Mouse (Mus musculus) heart, adult 18-20 months (tissue): Measurements from ENCODE around the gene Gimap5. TPM values are rescaled to one million over a fixed set of nuclear protein-coding genes. Genes with fewer than 3 reads are reported as not detected.

Source experiments
- DNase-seq, 2 experiments: peaks; one replicate each; pipeline ENCODE4 v3.0.0; 2021 to 2022; ENCODE audit warnings: mixed read lengths in 1 of 2
- long read RNA-seq, 2 experiments: library from polyadenylated mRNA; stranded (forward); transcript quantifications; one replicate each; pipeline ENCODE4 v2.0.0; 2021
- total RNA-seq, 2 experiments: library from RNA; stranded (reverse); gene quantifications; 2 replicates each; pipeline ENCODE4 v1.2.3; 2021

Gene Gimap5
- total RNA-seq, result 1 to 10 TPM; 4.9 to 5.0 TPM
- long read RNA-seq, experiment 1, partial matches to known transcripts, result 0 of 5 reads
- long read RNA-seq, experiment 1, other reads (novel, unspliced or antisense), result 2 of 5 reads
- long read RNA-seq, experiment 2, partial matches to known transcripts, result 0 of 3 reads
- long read RNA-seq, experiment 2, other reads (novel, unspliced or antisense), result 3 of 3 reads

DNA sequence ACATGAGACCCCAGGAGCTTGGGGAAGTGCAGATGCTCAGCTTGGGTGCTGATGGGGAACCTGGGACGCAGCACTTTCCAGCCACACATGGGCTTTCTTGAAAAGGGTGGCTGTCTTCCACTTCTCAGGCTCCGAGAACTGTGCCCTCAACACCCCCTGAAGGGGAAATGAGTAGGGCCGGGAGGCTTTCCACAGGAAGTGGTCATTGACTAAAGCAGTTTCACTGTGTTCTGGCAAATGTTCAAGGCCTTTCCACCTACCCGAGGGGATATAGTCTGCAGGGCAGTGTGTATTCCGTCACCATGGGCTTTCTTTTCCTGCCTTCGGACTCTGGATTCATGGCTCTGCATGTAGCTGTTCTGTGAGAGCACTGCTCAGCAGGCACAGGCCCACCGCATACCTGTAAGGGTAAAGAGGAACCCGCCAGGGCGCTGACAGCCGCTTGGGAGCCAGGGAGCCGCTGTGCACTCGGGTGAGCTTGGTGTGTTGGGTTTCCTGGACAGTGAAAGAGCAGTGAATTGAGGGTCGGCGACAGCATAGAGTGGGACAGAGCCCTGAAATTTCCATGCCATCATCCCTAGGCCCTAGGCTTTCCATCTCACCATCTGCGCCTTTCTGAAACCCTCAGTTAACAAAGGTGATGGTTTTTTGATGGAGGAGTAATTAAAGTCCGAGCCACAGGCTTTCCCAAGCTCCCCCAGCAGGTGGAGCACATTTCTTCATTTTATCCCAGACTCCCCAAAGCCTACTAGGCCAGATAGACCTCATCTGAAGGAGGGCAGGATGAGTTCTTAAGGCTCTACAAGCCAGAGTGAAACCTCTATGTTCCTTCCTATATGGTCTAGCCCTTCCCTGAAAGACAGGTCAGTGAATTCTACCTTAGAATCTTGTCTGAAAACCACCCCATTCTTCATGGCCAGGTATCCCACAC lies at the start of gene Gimap5:
Gimap5 (plus strand) TSS at position 239 of the 931 bp plus-strand sequence.
- DNase-seq, result peak; percentile 65 to 85

DNA sequence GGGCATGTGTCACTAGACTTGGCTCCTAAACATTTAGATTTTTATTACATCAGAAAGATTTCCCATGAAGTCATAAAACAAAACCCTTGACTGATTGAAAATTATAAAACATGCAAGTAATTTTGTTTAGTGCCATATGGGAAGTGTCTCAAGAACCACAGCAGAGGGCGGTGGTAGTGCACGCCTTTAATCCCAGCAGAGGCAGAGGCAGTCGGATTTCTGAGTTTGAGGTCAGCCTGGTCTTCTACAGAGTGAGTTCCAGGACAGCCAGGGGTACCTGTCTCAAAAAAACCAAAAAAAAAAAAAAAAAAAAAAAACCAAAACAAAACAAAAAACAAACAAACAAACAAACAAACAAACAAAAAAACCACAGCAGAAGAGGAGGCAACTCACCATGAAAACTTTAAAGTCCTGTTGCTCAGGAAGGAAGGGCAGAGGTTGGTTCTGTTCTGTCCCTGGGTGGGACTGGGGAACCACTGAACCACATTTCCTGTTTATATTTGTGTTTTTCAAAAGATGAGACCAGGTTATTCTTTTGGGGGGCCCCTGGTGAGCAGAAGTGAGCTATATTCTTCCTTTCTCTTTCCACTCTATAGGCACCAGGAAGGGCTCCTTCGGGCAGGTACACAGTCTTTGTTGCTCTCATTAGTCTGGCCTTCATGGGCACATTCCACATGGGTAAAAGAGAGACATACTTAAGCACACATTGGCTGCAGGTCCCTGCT lies 49.0 kb upstream of the Gimap5 start:
- DNase-seq, result no peak

DNA sequence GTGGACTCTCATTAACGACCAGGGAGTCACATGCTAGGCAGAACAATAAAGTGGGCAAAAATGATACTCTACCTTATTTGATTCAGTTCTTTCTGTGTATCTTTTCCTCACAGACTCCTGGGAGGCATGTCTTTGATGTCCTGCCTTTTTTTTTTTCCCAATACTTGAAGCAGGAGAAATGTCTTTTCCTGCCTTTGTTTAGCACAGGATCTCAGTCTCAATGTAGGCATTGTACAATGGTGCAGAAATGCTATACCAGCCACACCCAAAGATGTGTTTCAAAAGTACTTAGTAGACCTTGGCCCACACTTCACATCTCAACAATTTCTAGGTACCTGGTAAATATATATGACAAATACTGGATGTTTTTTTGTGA lies 48.5 kb upstream of the Gimap5 start:
- no peak for DNase-seq

DNA sequence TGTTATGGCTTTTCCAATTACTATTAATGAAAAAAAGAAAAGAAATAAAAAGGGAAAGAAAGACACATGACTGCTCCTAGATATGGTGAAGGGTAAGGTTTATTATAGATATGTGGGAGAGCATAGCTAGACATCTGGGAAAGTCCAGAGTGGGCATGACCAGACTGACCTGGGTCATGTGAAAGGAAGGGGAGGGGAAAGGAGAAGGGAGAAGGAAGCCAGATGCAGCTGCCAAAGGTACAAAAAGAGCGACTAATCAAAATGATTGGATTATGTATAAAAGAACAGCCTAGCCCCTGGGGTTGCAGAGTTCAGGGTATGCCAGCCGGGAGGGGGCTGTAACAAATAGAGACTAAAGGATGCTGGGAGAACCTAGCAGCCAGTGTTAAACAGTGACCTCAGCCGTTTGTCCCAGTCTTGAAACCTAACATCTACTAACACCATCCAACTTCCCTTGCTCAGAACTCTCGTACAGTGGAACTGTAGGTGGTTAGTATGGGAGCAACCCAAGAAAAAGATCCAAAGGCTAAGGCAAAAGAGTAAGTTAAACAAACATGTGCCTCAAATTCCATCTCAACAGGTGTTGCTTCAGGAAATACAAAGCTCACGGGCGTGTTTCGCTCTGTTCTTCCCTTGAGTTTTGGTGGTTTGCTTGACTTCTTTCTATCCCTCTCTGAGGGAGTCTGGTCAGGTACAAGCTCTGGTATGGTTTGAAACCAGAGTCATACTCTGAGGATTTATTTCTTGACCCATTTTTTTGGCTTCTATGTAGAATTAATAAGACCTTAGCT lies 47.7 kb upstream of the Gimap5 start:
- no peak for DNase-seq

DNA sequence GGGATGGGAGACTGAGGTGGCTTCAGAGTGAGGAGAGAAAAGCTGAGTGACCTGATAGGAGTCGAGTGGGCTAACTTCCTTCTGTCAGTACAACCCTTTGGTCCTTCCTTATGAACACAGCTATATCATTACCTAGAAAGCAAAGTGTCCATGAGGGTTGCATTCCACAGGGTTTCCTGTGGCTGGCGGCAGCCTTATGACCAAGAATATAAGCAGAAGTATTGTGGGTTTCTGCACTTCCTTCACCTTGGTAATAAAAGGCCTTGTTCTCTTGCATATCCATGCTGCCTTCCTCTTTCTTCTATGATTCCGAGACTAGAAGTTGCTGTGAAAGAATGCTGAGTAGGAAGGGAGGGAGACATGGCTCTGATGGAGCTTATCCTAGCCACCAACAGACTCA lies 47.1 kb upstream of the Gimap5 start:
- no peak for DNase-seq

DNA sequence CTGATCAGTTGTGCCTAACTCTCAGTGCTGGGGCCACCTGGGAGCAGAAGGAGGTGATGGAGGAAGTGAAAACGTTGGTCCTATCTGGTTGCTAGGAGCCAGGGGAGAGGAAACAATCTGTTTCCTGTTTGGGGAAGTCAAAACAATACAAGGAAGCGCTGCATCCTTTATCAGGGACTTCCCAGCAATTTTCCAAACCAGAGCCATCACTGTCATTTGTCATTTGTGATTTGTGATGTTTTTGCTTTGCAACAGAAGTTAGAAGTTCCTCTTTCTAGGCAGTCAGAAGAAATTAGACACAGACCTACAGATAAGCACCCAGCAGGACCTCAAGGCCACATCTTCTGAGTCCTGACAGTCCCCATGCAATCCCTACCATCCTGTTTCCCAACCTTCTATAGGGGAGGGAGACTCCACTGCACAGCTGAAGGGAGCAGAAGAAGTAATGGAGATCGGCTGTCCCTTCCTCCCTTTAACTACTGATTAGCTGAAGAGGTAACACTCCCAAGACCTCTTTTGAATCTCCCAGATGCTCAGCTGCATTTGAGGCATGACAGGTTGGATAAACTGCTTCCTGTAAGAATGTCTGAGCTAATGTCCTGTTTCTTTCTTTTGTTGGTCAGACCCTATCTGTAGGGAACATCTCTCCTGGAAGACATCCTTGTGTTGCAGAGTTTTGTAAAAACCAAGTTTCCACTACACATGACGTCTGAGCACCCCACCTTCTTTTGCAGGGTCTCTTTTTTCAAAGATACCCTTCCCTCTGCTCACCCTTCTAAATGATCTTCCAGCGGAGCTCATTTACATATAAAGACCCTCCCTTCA lies 45.5 kb upstream of the Gimap5 start:
- DNase-seq, result peak in 1 of 2 experiments; percentile 86

DNA sequence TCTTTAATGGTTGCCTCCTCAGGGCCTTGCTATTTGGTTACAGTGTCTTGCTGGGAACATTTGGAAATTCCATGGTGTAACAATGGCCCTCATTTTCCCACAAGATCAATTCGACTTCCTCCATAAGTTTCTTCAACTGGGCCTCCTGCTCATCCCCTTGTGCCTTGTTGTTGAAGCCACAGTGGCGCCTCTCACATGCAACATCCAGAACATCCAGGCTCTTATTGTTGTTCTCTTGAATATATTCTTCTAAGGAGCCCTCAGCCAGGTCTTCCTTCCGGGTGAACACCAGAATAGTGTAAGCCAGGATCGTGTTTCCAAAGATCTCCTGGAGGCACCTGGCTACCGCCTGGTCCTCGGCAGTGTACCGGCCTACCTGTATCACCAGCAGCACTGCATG lies 43.9 kb upstream of the Gimap5 start:
- no peak for DNase-seq

DNA sequence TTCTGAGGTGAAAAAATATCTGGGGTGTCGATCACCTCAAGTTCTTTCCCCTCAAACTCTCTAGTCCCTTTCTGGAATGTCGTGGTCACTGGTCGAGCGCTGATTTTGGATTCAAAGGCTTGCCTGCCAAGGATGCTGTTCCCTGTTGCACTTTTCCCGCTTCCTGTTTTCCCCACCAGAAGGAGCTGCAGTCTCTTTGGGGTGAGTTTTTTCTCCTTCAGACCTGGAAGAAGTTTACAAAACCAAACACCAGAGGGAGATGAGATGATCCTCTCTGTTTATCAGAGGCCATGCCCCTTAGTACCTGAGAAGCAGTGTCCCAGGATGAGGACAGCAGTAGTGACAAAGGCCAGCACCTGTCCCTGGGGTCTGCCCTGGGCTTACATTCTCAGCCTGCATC lies 43.4 kb upstream of the Gimap5 start:
- DNase-seq, result no peak

DNA sequence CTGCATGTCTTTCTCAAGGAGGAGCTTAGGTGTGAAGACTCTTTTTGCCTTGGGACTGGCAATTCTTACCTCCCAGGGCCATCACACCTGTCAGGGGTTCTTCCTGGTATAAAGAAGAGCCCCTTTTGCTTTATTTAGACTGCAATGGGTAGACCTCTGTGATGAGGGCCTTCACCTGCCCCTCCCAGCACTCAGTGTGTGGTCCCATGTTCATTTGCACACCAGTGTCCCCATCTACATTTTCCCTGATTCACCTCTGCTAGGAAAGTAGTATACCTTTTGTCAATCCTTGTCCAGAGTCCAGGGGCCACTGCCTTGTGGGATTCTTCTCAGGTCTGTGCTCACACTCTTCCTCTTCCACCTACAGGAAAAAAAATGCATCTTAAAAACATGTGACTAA lies 41.9 kb upstream of the Gimap5 start:
- DNase-seq, result no peak

DNA sequence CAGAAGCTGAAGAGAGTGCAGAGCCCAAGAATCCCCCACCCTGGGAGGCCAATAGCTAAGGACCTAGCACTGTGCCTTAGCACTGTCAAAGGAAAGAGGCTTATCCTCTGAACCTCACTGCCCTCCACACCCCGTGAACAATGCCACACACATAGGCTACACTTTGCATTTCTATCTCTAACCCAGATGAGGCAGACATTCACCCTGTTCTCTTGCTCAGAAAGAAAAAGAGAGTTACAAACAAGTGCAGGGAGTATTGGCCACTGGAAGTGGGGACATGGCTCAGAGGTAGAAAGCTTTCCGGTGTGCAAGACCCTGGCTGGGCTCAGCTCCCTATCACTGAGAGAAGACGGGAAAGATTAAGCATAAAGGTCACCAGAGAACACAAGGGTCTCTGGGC lies 39.9 kb upstream of the Gimap5 start:
- DNase-seq, result no peak

DNA sequence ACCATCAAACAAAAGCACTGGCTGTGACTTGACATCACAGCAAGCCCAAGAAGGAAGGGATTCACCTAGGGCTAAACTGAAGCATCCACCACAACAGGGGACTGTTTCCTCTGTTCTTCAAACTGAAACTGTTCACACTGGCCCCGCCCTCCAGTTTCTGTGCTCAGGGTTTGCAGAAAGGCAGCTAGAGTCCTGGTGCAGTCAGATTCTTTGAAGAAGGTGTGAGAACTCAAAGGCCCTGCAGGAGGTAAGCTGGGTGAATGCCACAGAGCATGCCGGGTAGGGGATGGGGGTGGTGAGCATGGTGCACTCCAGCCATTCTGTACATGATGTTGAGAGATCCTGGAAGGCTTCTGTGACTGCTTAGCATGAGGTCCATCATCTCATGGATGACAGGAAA lies 27.5 kb upstream of the Gimap5 start, which contains the start of the genes Gm28053 and Gimap7:
Gm28053 (plus strand) TSS at position 153 of the 400 bp plus-strand sequence.
Gimap7 (plus strand) TSS at position 167 of the 400 bp plus-strand sequence.
- DNase-seq, result no peak

DNA sequence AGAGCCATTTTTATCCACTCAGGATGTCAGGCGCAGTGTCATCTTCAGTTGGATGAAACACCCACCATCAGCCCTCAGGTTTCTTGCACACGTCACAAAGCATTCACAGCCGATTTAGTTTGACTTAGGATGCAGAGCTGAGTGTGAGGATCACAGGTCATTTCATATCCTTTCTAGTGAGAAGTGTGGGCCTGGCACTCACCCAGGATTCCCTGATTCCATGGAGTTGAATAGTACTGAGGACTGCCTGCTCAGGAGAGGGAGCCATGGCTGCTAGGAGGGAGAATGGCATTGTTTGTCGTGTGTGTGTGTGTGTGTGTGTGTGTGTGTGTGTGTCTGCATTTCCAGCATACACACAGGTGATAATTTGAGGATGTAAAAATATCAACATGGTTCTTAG lies 25.7 kb upstream of the Gimap5 start:
- DNase-seq, result no peak

DNA sequence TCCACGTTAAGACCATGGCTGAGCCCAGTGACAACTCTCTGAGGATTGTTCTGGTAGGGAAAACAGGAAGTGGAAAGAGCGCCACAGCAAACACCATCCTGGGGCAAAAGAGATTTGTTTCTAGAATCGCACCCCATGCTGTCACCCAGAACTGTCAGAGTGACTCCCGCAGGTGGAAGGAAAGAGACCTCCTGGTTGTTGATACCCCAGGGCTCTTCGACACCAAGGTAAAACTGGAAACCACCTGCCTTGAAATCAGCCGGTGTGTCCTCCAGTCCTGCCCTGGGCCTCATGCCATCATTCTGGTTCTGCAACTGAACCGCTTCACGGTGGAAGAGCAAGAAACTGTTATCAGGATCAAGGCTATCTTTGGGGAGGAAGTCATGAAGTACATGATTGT lies 22.5 kb upstream of the Gimap5 start:
- DNase-seq, result no peak

DNA sequence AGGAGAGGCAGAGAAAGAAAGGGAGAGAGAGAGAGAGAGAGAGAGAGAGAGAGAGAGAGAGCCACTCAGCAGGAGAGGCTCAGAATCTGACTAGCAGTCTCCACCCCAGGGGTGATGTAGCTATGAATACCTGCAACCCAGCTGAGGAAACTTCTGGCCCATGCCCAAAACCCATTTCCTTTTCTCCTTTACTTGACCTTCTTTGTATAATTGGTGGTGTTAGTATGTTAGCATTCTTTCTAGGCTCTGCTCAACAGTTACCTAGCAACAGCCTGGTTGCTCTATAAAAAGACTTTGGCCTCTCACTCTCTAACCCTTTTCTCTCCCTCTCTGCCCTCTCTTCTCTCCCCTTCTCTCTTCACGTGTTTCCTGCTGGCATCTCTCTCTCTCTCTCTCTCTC lies 20.5 kb upstream of the Gimap5 start:
- DNase-seq, result peak; percentile 75 to 90

DNA sequence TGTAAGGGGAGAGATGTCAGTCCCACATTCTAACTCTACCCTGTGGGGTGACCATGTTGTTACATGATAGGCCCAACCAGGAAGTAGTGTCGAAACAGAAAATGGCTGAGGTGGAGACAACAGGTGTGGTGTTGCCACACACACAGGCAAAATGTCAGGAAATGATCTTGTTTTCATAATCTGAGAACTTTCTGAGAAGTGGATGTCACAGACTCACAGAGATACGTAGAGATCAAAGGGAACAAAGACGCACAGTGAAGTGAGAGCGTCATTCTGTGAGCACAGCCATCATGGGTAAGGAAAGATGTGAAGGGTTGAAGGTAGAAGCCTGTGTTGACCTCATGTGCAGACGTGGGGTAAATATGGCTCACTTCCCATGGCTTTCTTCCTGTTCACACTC lies 18.2 kb upstream of the Gimap5 start:
- DNase-seq, result no peak

DNA sequence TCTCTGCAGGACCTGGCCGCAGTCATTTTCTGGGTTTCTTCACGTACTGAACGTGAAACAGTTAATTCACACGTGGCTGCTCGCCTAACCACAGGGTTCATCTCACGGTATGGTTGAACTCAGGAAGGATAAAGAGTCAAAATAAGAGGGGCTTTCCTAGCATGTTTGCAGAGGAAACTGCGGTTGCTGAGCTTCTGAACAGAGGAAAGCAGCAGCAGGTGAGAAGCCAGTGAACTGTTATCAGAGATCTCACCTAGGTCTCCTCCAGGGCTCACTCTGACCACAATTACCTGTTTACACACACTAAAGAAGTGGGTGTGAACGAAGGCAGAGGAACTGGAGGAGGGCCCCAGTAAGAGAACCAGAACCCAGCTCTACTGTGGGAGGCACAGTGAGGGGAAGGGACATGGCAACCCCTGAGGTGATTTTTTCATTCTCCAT lies 13.1 kb upstream of the Gimap5 start:
- peak in 1 of 2 experiments; percentile 43 for DNase-seq

DNA sequence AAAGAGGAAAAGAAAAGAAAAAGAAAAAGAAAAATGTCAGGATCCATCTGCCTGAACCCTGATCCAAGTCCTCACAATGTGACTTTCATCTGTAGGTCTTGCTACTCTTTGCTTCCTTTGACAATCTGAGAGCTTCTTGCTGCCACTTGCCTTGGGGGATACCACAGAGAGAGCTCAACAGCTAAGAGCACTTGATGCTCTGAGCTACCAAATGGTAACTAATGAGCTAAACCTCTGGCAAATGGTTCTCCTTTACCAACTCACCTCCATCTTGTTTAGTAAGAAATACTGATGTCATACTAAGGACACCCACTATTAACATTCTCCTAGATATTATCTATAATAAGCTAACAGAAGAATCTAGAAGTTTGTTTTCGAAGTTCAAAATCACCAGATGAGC lies 12.3 kb upstream of the Gimap5 start:
- no peak for DNase-seq

DNA sequence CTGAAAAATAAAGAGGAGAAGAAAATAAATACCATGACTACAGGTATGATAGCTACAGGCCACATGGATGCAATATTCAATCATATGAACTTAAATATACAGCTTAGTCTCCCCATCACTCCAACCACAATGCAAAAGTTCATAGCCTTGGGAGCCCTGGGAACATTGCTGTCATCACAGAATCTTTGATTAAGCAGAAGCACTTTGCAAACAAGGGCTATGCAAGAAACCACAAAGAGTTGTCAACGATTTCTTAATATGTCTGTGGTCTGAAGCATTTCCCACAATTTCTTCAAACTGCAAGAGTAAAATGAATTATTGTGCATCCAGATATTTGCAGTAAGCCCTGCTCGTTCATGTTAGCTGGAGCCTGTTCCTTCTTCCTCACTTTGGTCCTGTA lies 8.9 kb upstream of the Gimap5 start:
- DNase-seq, result no peak

DNA sequence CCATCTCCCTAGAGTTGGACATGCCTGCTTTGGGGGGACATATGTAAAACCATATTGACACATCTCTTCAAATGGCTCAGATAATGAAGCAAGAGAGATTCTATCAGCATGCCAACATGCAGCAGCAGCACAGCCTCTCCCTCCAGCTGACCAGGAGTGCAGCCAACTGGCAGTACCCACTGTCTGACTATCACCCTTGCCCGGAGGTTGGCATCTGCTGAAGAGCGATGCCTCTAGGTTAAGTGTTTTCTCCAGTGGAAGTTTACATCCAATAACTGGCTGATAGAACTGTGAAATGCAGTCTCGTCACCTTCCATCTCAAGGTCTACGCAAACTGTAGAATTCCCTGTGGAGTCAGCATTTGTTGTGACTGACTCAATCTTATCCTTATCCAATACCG lies 8.3 kb upstream of the Gimap5 start:
- DNase-seq, result peak; percentile 37 to 46

DNA sequence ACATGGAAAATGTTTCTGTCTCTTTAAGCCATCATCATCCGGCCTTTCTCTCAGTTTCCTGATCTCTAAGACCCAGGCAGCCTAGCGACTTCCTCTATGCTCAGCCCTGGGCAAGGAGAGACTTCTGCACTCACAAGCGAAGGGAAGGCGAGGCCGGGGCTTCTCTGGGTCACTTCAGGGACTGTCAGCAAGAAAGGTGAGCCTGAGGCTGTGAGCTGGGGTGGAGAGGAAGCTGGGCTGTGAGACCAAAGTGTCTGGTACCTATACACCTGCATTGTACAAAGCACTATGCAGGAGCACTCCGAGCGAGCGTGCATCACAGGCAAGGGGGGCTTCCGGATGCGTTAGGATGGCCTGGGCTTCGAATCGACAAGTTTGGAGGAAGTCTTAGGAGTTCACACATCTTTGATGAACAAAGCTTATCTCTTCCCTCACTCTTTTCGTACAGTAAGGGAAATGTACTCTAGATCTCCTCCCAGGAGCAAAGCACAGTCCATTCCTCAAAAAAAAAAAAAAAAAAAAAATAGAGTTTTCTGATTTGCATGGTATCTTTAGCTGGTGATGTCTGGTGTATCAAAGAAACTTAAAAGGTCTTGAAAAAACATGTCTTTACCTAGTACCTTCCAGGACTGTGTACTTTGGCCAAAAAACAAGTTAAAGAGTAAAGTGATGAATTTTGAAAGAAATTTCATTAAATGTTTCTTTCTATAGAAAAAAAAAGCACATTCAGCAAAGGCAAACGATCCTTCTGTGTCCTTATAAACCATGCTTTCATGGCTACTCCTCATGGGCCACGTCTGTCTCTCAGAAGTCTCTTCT lies 6.8 kb upstream of the Gimap5 start, which contains the start of gene Gimap1:
Gimap1 (plus strand) TSS at position 94 of the 819 bp plus-strand sequence.
- DNase-seq, result peak; percentile 65 to 81
